Mouse (Mus musculus) hindlimb bud, embryonic 11.5 days (tissue): ENCODE data around the gene Ppp4r4.
A peak's percentile ranks its signal among the peaks of the same experiment; 100 is the strongest.
"Not testable (repeated sequence)": the region's sequence is repeated elsewhere in the genome, so short reads cannot be mapped to it uniquely, and the experiment has no call there.

Source experiments
- DNase-seq: peaks from one replicate; pipeline ENCODE4 v3.0.0-alpha.2; 2012; ENCODE audit warnings: low read depth, low spot score; ENCODE audit errors: extremely low spot score

The Ppp4r4 gene

DNA sequence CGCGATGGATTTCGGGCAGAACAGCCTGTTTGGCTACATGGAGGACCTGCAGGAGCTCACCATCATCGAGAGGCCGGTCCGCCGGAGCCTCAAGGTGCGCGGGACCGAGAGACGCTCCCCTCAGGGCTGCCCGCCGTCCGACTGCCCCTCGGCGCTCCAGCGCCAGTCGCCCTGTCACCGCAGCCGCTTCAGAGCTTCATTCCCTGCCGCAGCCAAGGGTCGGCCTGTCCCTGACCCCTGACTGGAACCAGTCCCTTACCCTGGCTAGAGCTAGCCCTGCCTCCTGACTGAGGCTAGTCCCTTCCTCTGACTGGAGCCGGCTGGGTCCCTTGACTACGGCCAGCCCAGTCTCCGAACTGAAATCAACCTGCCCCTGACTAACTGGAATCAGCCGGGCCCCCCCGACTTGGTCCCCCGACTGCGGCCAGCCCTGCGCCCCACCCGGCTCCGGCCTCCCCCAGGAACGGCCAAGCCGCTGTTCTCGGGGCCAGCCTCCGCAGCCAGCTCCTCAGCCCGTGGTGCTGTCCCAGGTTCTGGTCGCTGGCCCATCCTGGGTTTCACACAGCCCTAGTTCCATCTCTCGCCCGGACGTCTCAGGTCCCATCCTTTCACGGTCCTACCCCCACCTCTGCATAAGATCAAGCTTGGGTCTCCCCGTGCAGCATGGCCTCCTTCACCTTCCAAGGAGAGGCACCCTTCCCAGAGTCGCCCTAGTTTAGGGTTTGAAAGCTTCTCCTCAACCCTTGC lies 739 bp downstream of the Ppp4r4 start:
- no peak for DNase-seq

GRCm38 (mm10) chr12:103540429-103540828 lies 8.3 kb downstream of the Ppp4r4 start:
- no peak for DNase-seq

DNA sequence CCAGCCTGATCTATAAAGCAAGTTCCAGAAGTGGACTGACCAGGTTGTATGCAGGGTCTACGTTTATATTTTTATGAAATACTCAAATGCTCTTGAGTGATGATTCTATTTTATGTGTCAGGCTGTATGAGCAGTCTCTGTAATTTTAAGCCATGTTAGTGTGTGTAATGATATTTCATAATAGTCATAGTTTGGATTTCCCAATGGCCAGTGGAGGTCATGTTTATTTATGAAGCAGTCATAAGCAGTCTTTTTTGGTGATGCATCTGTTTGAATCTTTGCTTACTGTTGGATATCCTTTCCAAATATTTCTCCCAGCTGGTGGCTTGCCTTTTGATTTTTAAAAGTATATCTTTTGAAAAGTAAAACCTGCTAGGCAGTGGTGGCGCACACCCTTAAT lies 11.3 kb downstream of the Ppp4r4 start:
- no peak for DNase-seq

DNA sequence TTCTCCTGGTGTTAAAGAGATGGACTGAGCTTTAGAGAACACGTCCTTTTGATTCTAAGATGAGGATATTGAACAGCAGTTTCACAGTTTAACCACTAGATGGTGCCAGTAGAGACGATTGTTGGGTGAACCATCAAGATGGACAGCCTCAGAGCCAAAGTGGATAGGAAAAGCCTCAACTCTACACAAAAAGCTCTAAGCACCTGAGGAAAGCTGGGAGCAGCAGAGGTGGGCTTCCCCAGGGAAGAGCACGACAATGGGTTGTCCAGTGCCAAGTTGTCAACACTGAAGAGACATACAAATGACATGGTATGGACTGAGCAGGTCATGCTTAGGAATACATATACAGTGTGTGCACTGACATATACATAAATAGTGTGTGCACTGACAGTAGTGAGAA lies 12.1 kb downstream of the Ppp4r4 start:
- peak; percentile 37 for DNase-seq

DNA sequence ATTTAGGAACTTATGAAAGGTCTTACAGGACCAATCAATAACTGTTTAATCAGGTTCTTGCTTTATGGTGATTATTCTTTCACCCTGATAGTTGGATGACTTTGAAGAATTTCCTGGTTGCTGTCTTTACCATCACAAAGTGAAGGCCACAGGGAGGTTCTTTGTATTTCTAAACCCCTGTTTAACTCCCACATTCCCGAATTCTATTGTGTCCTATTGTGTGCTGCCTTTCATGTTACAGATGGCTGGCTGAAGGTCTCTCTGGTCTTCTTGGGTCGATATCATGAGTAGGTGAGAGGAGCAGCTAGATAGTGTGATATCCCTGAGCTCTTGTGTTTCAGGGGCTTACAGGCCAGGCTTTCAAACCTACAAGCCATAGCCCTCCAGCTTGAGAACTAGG lies 15.4 kb downstream of the Ppp4r4 start:
- no peak for DNase-seq

DNA sequence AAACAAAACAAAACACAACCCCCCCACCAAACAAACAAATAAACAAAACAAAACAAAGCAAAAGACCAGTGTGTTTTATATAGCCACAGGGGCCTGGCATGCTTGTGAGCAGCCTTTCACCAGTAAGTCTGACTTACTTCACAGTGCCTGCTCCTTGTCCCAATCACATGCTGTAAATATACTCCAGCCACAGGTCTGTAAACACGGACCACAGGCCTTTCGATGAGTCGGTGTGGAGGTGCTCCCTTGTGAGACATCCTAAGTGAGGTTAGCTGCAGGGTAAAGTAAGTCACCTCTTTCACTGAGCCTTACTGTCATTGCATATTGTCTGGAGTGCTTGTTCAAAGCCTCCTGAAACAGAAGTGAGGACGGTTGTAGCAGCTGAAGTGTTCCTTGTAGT lies 16.4 kb downstream of the Ppp4r4 start:
- DNase-seq, result no peak

- DNase-seq, result no peak
Measured at GRCm38 (mm10) chr12:103550047-103550446, 18.0 kb downstream of the Ppp4r4 start.

DNA sequence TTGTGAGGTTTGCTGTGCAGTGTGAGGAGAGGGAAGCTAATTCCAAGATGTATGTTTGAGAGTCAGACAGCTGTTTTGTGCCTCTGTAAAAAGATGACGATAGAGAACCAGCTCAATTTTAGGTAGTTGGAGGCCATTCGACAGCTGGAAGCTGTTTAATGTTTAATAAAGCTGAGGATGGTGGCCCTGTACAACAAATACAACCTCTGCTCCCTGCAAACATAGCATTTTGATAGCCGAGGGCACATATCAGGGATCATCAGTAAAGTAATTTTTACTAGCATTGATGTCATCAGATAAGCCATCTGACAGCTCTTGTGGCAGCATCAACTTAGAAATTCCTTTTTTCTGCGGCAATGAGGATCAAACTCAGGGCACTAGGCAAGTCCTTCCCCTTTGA lies 19.3 kb downstream of the Ppp4r4 start:
- no peak for DNase-seq

- no peak for DNase-seq
Measured at GRCm38 (mm10) chr12:103552506-103552905, 20.4 kb downstream of the Ppp4r4 start.

DNA sequence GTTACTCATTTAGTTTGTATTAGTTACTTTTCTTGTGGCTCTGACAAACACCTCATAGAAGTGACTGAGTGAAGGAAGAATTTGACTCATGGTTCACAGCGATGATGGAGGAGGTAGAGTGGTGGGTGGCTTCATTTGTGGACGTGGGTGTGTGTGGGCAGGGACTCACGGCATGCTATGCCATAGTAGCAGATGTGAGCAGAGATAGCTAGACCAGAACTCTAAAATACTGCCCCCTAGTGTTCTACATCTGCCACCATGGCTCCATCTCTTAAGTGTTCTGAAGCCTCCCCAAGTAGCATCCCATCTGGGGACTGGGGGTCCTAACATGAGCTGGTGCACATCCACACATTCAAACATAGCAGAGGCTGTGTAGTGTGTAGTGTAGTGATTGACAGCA lies 21.4 kb downstream of the Ppp4r4 start:
- no peak for DNase-seq

GRCm38 (mm10) chr12:103556856-103557255 lies 24.8 kb downstream of the Ppp4r4 start:
- no peak for DNase-seq

- DNase-seq, result no peak
Measured at GRCm38 (mm10) chr12:103564726-103565125, 32.6 kb downstream of the Ppp4r4 start.

- no peak for DNase-seq
Measured at GRCm38 (mm10) chr12:103565151-103565550, 33.1 kb downstream of the Ppp4r4 start.

- no peak for DNase-seq
Measured at GRCm38 (mm10) chr12:103567129-103567528, 35.0 kb downstream of the Ppp4r4 start.

GRCm38 (mm10) chr12:103569690-103570089 lies 37.6 kb downstream of the Ppp4r4 start:
- DNase-seq, result no peak

- DNase-seq, result not testable (repeated sequence)
Measured at GRCm38 (mm10) chr12:103578148-103578547, 46.1 kb downstream of the Ppp4r4 start.

DNA sequence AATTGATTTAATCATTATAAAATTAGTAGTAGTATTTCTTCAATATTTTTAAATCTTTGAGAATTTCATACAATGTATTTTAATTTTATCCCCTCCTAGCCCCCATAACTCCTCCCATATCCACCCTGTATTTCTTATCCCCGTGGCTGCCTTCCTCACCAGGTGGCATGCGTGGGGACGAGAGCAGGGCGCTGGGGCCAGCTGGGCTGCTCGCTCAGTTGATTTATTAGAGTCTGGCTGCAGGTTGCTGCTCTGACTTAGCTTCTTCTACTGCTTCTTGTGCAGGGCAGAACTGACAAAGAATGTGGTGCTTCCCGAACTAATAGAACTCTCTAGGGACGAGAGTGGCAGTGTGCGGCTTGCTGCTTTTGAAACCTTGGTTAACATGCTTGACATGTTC lies 51.7 kb downstream of the Ppp4r4 start:
- DNase-seq, result no peak

DNA sequence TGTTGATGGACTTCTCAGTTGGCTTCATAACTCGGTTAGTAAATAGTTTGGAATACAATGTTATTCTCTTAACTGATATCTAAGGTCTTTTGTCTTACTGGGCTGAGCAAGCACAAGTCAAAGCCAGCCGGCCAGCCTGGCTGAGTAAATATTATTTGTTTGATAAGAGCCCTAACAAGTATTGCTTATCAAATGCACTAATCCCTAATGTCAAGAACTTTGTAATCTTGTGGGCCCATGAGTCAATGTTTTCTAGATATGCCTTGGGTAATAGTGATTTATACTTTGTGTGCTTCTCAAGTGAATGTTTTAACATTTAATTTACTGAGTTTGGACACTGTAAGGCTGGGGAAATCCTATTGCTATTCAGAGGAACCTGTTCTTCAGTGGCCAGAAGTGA lies 66.3 kb downstream of the Ppp4r4 start:
- DNase-seq, result no peak

DNA sequence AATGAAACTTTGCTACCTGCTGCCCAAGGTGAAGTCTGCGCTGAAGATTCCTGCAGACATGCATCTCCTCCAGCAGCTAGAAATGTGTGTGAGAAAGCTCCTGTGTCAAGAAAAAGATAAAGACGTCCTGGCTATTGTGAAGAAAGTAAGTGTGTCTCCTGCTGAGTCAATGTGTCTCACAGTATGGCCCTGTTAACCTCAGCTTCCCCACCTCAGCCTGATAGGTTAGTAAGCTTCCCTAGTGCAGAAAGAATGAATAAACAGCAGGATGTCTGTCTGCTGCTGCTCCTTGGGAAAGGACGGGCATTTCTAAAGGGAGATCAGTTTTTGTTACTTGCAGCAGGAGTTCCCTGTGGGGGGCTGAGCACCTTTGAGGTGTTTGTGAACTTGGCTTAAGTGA lies 68.3 kb downstream of the Ppp4r4 start:
- DNase-seq, result no peak

- DNase-seq, result no peak
Measured at GRCm38 (mm10) chr12:103601839-103602238, 69.8 kb downstream of the Ppp4r4 start.

- no peak for DNase-seq
Measured at GRCm38 (mm10) chr12:103615141-103615540, 83.1 kb downstream of the Ppp4r4 start.

DNA sequence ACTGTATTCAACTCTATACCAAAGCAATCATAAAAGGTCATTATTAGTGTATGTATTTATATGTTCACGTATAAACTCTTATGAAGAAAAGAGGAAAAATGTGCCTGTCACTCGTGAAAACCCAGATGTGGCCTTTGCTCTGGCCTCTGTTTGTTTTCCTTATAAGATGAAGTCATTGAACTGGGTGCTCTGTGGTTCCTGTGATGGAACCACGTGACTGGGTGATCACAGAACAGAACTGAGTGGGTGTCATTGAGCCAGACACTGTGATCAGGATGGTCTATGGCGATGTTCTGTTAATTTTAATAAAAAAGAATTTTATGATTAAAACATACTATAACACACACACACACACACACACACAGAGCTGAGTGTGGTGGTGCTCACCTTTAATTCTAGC lies 83.7 kb downstream of the Ppp4r4 start:
- no peak for DNase-seq

GRCm38 (mm10) chr12:103616860-103617261 lies 84.8 kb downstream of the Ppp4r4 start:
- DNase-seq, result no peak
